Mouse (Mus musculus) CD4-positive, CD25-positive, alpha-beta regulatory T cell, adult 9 weeks (primary cell): ENCODE results near the gene Tcp10a. TPM values are rescaled to one million over a fixed set of nuclear protein-coding genes. Genes with fewer than 3 reads are reported as not detected.

Source experiments
- polyA plus RNA-seq: library from polyadenylated mRNA; unstranded; fragments of 100-300 nt; shearing (Covaris generic); gene quantifications from one replicate; pipeline ENCODE4 v1.2.1, GENCODE M21; 2017

Gene Tcp10a
- not detected for polyA plus RNA-seq

DNA sequence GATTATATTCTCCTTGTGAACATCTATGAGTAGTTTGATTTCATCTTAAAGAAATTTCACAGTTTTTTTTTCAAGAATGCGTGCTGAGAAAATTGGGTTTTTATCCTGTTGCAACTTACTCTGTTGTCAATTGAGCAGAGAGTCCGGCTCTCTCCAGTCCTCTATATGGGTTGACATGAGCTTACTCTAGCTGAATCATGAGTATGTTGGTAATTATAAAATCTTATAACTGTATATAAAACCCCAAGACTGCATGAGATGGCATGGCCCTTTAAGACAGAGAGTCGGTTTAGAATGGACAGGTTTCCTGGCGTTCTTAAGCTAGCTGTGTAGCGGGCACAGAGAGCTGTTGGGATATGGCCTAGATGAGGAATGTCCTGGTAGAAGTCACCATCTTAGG lies at the start of gene Tcp10a:
TSS of gene Tcp10a (plus strand) at position 301 of the 400 bp plus-strand sequence.

GRCm38 (mm10) chr17:7352596-7352995 lies 28.1 kb downstream of the Tcp10a start, which contains the start of gene Ttll2:
Gene Ttll2, minus strand, starts transcription at chr17:7352696.

DNA sequence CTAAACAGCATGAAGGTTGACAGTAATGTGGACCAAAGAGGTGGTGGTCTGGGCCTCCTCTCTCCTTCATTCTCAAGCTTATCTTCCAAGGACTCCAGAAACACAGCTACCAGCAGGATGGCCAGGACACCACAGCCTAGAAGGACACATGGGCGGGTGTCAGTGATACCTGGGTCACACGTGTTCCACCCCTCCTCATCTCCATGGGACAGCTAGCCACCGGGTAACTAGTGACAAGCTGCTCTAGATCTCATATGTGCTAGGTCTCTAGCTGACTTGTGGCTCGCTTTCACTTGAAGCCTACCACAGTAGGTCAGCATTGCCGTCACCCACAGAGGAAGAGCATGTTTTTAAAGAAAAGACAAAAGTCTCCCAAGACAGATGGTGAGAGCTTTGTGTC lies 47.4 kb downstream of the Tcp10a start, which contains the start of gene Gm49630:
TSS of gene Gm49630 (minus strand) at position 101 of the 400 bp plus-strand sequence.

GRCm38 (mm10) chr17:7385364-7385763 lies 60.9 kb downstream of the Tcp10a start, which contains the start of gene Unc93a2:
Gene Unc93a2, minus strand, starts transcription at chr17:7385464.

Other genes starting within 250 kb of the Tcp10a start
- gene Rps6ka2, start 154.5 kb upstream of the Tcp10a start, polyA plus RNA-seq, result 0.69 TPM
- gene Ttll2, start 28.1 kb downstream of the Tcp10a start, polyA plus RNA-seq, result not detected
- gene Gm49630, start 47.3 kb downstream of the Tcp10a start, polyA plus RNA-seq, result not detected
- not detected for gene Unc93a2, start 60.8 kb downstream of the Tcp10a start, polyA plus RNA-seq